Mouse (Mus musculus): ENCODE measurements at regions not wholly inside any gene's neighbourhood (a gene's known extent, or its start where the extent isn't known, plus 50 kb on each side); places are given as distances from the start of the nearest gene placed in this dataset.

GRCm38 (mm10) chr1:72108678-72109077 lies 103.4 kb downstream of the Mreg start:
- no peak for DNase-seq (ENCODE audit: low spot score in 2 of 2)

- no peak for DNase-seq (ENCODE audit: low spot score in 2 of 2)
Measured at GRCm38 (mm10) chr1:72107125-72107524, 105.0 kb downstream of the Mreg start.

GRCm38 (mm10) chr1:72106655-72107054 lies 105.5 kb downstream of the Mreg start:
- no peak for DNase-seq (ENCODE audit: low spot score in 2 of 2)

DNA sequence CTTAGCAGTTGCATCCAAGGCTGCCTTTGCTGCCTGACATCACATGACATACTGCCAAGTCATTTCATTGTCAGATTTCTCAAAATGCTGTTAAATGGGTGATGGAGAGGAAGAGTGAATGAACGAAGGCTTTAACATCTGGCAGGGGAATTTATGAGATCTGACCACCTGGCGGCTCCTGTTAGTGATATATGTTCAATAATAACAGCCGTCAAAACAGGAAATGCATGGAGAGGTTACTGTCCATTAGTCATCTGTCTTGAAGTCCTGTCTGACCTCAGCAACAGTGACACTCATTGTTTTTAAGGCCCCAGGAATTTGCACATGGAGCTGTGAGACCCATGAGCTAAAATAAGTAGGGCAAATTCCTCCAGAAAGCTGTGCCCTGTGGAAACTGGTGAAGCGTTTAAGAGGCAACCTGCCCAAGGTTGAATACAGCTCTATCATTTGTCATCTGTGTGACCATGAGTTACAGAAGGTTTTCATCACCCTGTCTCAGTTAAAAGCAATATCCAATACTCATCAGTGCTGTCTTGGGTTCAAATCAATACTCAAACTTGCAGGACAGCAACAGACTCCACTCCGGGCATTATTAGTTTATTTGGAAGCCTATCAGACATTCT lies 106.6 kb downstream of the Mreg start:
- no peak for DNase-seq (ENCODE audit: low spot score in 2 of 2)

GRCm38 (mm10) chr1:72103962-72104361 lies 108.1 kb downstream of the Mreg start:
- no peak for DNase-seq (ENCODE audit: low spot score in 2 of 2)

GRCm38 (mm10) chr1:72103387-72103786 lies 108.7 kb downstream of the Mreg start:
- no peak for DNase-seq (ENCODE audit: low spot score in 2 of 2)

DNA sequence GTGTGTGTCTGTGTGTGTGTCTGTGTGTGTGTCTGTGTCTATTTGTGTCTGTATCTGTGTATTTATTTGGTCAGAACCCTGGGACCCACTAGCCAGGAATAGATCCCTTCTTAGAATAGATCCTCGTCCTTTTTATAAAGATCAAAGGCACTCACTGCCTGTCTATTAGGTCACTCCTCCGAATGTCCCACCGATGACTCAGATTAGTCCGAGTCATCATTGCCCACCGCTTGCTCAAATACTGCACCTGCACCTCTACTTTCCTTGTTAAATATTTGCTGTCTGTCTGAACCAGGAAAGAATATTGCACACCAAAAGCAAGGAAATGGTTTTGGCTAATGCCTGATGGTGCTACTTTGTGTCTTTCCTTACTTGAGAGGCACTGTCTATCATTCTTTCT lies 112.7 kb downstream of the Mreg start:
- no peak for DNase-seq (ENCODE audit: low spot score in 2 of 2)

DNA sequence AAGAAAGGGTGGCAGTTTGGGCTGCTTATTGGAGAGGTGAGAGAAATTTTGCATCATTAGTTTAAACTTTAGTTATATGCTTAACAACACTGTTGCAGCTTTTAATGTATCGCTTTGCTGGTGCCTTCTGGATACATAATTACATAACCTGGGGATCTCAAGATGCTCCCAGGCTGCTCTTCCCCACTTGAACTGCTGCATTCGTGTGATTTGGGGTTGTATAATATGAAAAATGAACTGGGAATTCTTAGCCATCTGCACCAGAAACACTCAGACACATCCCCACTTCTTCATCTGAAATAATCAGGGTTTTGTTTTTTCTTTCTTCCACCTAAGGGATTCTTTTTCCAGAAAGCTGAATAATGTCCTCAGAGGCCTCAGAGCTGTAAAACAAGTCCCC lies 120.8 kb downstream of the Mreg start:
- no peak for DNase-seq (ENCODE audit: low spot score in 2 of 2)

GRCm38 (mm10) chr1:72085661-72086060 lies 126.4 kb downstream of the Mreg start:
- DNase-seq (ENCODE audit: low spot score in 2 of 2) = no peak

- DNase-seq (ENCODE audit: low spot score in 2 of 2) = no peak
Measured at GRCm38 (mm10) chr1:72084219-72084618, 127.9 kb downstream of the Mreg start.

DNA sequence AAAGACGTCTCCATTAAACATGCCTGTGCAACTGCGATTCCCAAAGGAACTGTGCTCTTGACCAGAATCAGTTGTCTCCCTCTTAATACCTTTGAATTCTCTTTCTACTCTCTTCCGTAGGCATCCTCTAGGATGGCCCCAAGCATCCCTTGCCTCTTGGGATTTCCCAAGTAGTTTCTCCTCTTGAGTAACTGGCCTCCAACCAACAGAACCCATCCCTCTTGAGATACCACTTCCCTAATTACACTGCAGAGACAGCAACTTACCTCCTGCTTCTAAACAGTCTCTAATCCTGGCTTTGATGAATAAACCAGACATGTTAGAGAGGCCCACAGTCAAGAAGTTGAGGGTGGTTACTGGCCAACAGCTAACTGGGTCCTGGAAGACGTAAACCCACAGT lies 129.7 kb downstream of the Mreg start:
- no peak for DNase-seq (ENCODE audit: low spot score in 2 of 2)

GRCm38 (mm10) chr1:72081811-72082210 lies 130.3 kb downstream of the Mreg start:
- DNase-seq (ENCODE audit: low spot score in 2 of 2) = no peak

DNA sequence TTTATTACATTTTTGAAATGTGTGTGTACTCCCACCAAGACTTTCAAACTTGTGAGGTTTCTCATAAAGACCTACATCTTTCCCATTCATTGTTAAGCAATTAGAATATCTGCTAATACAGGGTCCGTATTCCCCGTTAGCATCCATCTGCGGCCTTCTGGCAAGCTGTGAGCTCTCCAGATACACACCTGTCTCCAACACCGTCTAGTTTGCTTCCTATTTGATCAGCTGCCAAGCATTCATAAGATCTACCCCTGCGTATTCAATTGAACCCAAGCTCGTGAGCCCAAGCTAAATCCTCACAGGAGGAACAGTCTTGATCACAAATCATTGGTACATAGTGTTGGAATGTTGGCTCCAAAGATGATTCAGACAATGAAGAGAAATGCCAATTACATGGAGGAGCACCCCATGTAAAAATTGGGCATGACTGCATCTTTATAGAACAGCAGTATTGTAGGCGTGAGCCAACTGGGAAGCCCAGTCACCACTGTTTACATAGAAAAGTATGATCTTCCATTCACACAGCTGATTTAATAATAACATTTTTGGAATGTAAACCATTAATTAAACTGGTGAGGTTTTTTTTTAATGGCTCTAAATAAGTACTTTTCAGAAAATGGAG lies 133.1 kb downstream of the Mreg start:
- DNase-seq (ENCODE audit: low spot score in 2 of 2) = no peak

DNA sequence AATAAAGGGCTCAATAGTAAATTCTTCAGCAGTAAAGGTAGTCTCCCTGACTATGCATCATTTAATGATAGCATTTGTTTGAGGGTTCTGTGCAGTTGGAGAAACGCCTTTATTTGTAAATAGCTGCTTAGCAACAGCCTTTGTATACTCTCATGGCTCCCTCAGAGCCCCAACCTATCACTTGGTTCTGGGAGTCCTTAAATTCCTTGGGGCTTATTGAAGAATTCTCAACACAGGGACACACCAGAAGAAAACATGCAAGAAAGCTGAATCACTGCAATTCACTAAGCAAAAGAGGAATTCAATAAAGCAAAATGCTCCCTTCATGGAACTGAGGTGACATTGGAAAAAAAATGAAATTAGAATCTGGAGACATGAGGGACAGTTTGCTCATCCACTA lies 135.8 kb downstream of the Mreg start:
- DNase-seq (ENCODE audit: low spot score in 2 of 2) = no peak

GRCm38 (mm10) chr1:72075464-72075863 lies 136.6 kb downstream of the Mreg start:
- DNase-seq (ENCODE audit: low spot score in 2 of 2) = no peak

GRCm38 (mm10) chr1:72073245-72073644 lies 138.9 kb downstream of the Mreg start:
- no peak for DNase-seq (ENCODE audit: low spot score in 2 of 2)

- DNase-seq (ENCODE audit: low spot score in 2 of 2) = no peak
Measured at GRCm38 (mm10) chr1:72070489-72070888, 141.6 kb downstream of the Mreg start.

- DNase-seq (ENCODE audit: low spot score in 2 of 2) = no peak
Measured at GRCm38 (mm10) chr1:72069056-72069455, 143.1 kb downstream of the Mreg start.

- no peak for DNase-seq (ENCODE audit: low spot score in 2 of 2)
Measured at GRCm38 (mm10) chr1:72065090-72065489, 147.0 kb downstream of the Mreg start.

GRCm38 (mm10) chr1:72060393-72060792 lies 151.7 kb downstream of the Mreg start:
- no peak for DNase-seq (ENCODE audit: low spot score in 2 of 2)

DNA sequence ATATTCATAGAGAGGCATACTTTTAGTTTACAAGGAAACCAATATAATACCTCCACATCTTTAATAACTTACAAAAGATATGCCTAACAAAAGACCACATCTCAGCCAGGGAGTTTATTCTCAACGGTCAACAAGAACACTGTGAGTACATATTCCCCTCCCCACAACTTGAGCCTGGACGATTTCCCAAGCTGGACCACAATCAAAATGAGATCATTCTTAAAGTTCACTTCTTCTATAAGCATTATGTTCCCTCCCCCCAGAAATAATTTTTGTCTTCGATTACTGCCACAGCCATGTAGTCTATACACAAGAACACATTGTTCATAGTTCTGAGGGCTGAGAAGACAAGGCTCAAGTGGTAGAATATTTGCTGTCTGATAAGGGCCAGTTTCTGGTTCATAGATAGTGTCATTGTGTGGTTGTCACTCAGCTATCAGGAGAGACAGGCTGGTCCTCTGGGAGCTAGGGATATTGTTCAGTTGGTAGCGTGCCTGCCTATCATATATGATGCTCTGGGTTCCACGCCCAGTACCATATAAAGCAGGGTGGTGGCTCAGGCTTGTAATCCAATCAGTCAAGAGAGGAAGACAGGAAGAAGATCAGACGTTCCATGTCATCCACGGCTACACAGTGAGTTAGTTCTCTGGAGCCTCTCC lies 153.9 kb downstream of the Mreg start:
- no peak for DNase-seq (ENCODE audit: low spot score in 2 of 2)

- no peak for DNase-seq (ENCODE audit: low spot score in 2 of 2)
Measured at GRCm38 (mm10) chr1:72054541-72054940, 157.6 kb downstream of the Mreg start.

DNA sequence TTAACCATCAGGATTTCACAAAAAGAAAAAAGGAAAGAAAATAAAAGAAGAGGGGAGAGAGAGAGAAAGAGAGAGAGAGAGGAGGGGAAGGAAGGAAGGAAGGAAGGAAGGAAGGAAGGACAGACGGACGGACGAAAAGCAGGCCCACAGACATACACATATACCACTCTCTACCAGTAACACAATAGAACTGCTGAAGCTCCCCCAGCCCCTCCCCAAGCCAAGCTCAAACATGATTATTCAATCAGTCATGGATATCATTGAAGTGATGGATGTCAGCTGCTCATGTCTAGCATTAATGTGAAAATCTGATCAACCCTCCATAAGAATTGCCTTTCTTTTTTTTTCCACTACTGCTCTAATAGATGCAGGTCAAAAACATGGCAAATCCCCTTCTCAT lies 161.2 kb downstream of the Mreg start:
- no peak for DNase-seq (ENCODE audit: low spot score in 2 of 2)
